Mouse (Mus musculus): ENCODE measurements around the gene Fbxo30.
"Not testable (repeated sequence)": the region's sequence is repeated elsewhere in the genome, so short reads cannot be mapped to it uniquely, and the experiment has no call there.

Gene Fbxo30

GRCm38 (mm10) chr10:11280578-11281463, at the start of gene Fbxo30:
Fbxo30 (plus strand) TSS chr10:11281330.
- peak; percentile 84 for DNase-seq (ENCODE audit: low spot score)

GRCm38 (mm10) chr10:11233208-11233607, 47.9 kb upstream of the Fbxo30 start:
- no peak for DNase-seq (ENCODE audit: low spot score)

GRCm38 (mm10) chr10:11242988-11243387, 38.1 kb upstream of the Fbxo30 start:
- not testable (repeated sequence) for DNase-seq (ENCODE audit: low spot score)

GRCm38 (mm10) chr10:11248210-11248609, 32.9 kb upstream of the Fbxo30 start:
- DNase-seq (ENCODE audit: low spot score) = peak; percentile 26

GRCm38 (mm10) chr10:11250247-11250997, 30.7 kb upstream of the Fbxo30 start:
- DNase-seq (ENCODE audit: low spot score) = no peak

- not testable (repeated sequence) for DNase-seq (ENCODE audit: low spot score)
Measured at GRCm38 (mm10) chr10:11253581-11253980, 27.5 kb upstream of the Fbxo30 start.

GRCm38 (mm10) chr10:11260119-11260518, 21.0 kb upstream of the Fbxo30 start:
- DNase-seq (ENCODE audit: low spot score) = no peak

GRCm38 (mm10) chr10:11262292-11262691, 18.8 kb upstream of the Fbxo30 start:
- not testable (repeated sequence) for DNase-seq (ENCODE audit: low spot score)

- not testable (repeated sequence) for DNase-seq (ENCODE audit: low spot score)
Measured at GRCm38 (mm10) chr10:11263795-11264194, 17.3 kb upstream of the Fbxo30 start.

- no peak for DNase-seq (ENCODE audit: low spot score)
Measured at GRCm38 (mm10) chr10:11269165-11269564, 12.0 kb upstream of the Fbxo30 start.

GRCm38 (mm10) chr10:11274431-11274830, 6.7 kb upstream of the Fbxo30 start:
- peak; percentile 84 for DNase-seq (ENCODE audit: low spot score)

GRCm38 (mm10) chr10:11280235-11280577, 924 bp upstream of the Fbxo30 start:
- DNase-seq (ENCODE audit: low spot score) = peak; percentile 63

GRCm38 (mm10) chr10:11281498-11282305, 572 bp downstream of the Fbxo30 start:
- peak; percentile 58 for DNase-seq (ENCODE audit: low spot score)

GRCm38 (mm10) chr10:11282306-11282631, 1.1 kb downstream of the Fbxo30 start:
- DNase-seq (ENCODE audit: low spot score) = peak; percentile 50

- DNase-seq (ENCODE audit: low spot score) = no peak
Measured at GRCm38 (mm10) chr10:11298418-11298817, 17.3 kb downstream of the Fbxo30 start.

- no peak for DNase-seq (ENCODE audit: low spot score)
Measured at GRCm38 (mm10) chr10:11305365-11306053, 24.4 kb downstream of the Fbxo30 start.

- DNase-seq (ENCODE audit: low spot score) = peak; percentile 72
Measured at GRCm38 (mm10) chr10:11306054-11306367, 24.9 kb downstream of the Fbxo30 start.

GRCm38 (mm10) chr10:11309866-11310265, 28.7 kb downstream of the Fbxo30 start:
- DNase-seq (ENCODE audit: low spot score) = no peak

- no peak for DNase-seq (ENCODE audit: low spot score)
Measured at GRCm38 (mm10) chr10:11310481-11310880, 29.4 kb downstream of the Fbxo30 start.

- DNase-seq (ENCODE audit: low spot score) = not testable (repeated sequence)
Measured at GRCm38 (mm10) chr10:11317856-11318454, 36.8 kb downstream of the Fbxo30 start.

- no peak for DNase-seq (ENCODE audit: low spot score)
Measured at GRCm38 (mm10) chr10:11319446-11319970, 38.4 kb downstream of the Fbxo30 start.
